Mouse (Mus musculus): ENCODE data around the gene Bricd5.
"Not testable (repeated sequence)": the region's sequence is repeated elsewhere in the genome, so short reads cannot be mapped to it uniquely, and the experiment has no call there.

Bricd5 gene

GRCm38 (mm10) chr17:24473612-24474275, at the start of gene Bricd5:
Gene Bricd5, plus strand, starts transcription at chr17:24473884.
- in situ Hi-C loops (cut with MboI) = no loop called here

GRCm38 (mm10) chr17:24424489-24424888, 49.2 kb upstream of the Bricd5 start:
- in situ Hi-C loops (cut with MboI) = no loop called here

- in situ Hi-C loops (cut with MboI) = not testable (repeated sequence)
These were observed 48.4 kb upstream of the Bricd5 start for GRCm38 (mm10) chr17:24425326-24425725.

GRCm38 (mm10) chr17:24425905-24426304, 47.8 kb upstream of the Bricd5 start:
- in situ Hi-C loops (cut with MboI) = no loop called here

- in situ Hi-C loops (cut with MboI) = no loop called here
These were observed 47.1 kb upstream of the Bricd5 start, which contains the start of gene Eci1 for GRCm38 (mm10) chr17:24426471-24427169. Gene Eci1, plus strand, starts transcription at chr17:24426641.

- in situ Hi-C loops (cut with MboI) = no loop called here
These were observed 46.5 kb upstream of the Bricd5 start for GRCm38 (mm10) chr17:24427170-24427557.

GRCm38 (mm10) chr17:24429201-24429983, 44.3 kb upstream of the Bricd5 start:
- in situ Hi-C loops (cut with MboI) = no loop called here

- in situ Hi-C loops (cut with MboI) = no loop called here
These were observed 36.7 kb upstream of the Bricd5 start for GRCm38 (mm10) chr17:24437016-24437415.

- in situ Hi-C loops (cut with MboI) = no loop called here
These were observed 33.3 kb upstream of the Bricd5 start for GRCm38 (mm10) chr17:24440377-24440776.

- in situ Hi-C loops (cut with MboI) = no loop called here
These were observed 32.5 kb upstream of the Bricd5 start for GRCm38 (mm10) chr17:24441148-24441547.

- in situ Hi-C loops (cut with MboI) = no loop called here
These were observed 31.6 kb upstream of the Bricd5 start for GRCm38 (mm10) chr17:24442107-24442506.

- in situ Hi-C loops (cut with MboI) = no loop called here
These were observed 31.0 kb upstream of the Bricd5 start, which contains the start of gene Dnase1l2 for GRCm38 (mm10) chr17:24442632-24443155. Gene Dnase1l2, minus strand, starts transcription at chr17:24443105.

GRCm38 (mm10) chr17:24443409-24443808, 30.3 kb upstream of the Bricd5 start:
- in situ Hi-C loops (cut with MboI) = no loop called here

GRCm38 (mm10) chr17:24446590-24446989, 27.1 kb upstream of the Bricd5 start:
- in situ Hi-C loops (cut with MboI) = no loop called here

GRCm38 (mm10) chr17:24449507-24449906, 24.2 kb upstream of the Bricd5 start:
- in situ Hi-C loops (cut with MboI) = no loop called here

GRCm38 (mm10) chr17:24451220-24451619, 22.5 kb upstream of the Bricd5 start:
- in situ Hi-C loops (cut with MboI) = no loop called here

GRCm38 (mm10) chr17:24453372-24453771, 20.3 kb upstream of the Bricd5 start:
- in situ Hi-C loops (cut with MboI) = no loop called here

GRCm38 (mm10) chr17:24454218-24454755, 19.4 kb upstream of the Bricd5 start:
- in situ Hi-C loops (cut with MboI) = no loop called here

- in situ Hi-C loops (cut with MboI) = no loop called here
These were observed 18.7 kb upstream of the Bricd5 start for GRCm38 (mm10) chr17:24454756-24455522.

- in situ Hi-C loops (cut with MboI) = not testable (repeated sequence)
These were observed 18.0 kb upstream of the Bricd5 start for GRCm38 (mm10) chr17:24455523-24456206.

- in situ Hi-C loops (cut with MboI) = no loop called here
These were observed 12.1 kb upstream of the Bricd5 start for GRCm38 (mm10) chr17:24461580-24461979.
